Mouse (Mus musculus): ENCODE results near the gene Vamp8.

- TF ChIP-seq POLR2A (IDR thresholded peaks at IDR 0.05; ENCODE audit: insufficient read depth, low read depth, low read length), result peak; percentile 81
- no peak for TF ChIP-seq CTCF (IDR thresholded peaks at IDR 0.05)
- TF ChIP-seq EP300 (IDR thresholded peaks at IDR 0.05; ENCODE audit: insufficient read depth, low read depth, low read length), result peak; percentile 92
These were observed 45.4 kb downstream of the Vamp8 start, which contains the start of gene Usp39 for GRCm38 (mm10) chr6:72345074-72345567.
